Mouse (Mus musculus) thymus, postnatal 36 days (tissue): ENCODE results near the gene Gmppb.
A peak's percentile ranks its signal among the peaks of the same experiment; 100 is the strongest.

ENCODE experiments used
- DNase-seq, 2 experiments: peaks; one replicate each; pipeline ENCODE4 v3.0.0; 2022; ENCODE audit warnings: mixed read lengths in 2 of 2

The Gmppb gene

GRCm38 (mm10) chr9:108073141-108073930 lies 24.3 kb downstream of the Gmppb start:
- no peak for DNase-seq

GRCm38 (mm10) chr9:108080168-108080567 lies 31.1 kb downstream of the Gmppb start, which contains the start of gene Mst1:
Mst1 (plus strand) TSS chr9:108080436.
- DNase-seq, result no peak

GRCm38 (mm10) chr9:108082549-108082948 lies 33.5 kb downstream of the Gmppb start:
- DNase-seq, result no peak

GRCm38 (mm10) chr9:108082988-108083431 lies 34.0 kb downstream of the Gmppb start, which contains the start of gene Rnf123:
Rnf123 (minus strand) TSS chr9:108083346.
- no peak for DNase-seq

GRCm38 (mm10) chr9:108083561-108083960 lies 34.5 kb downstream of the Gmppb start:
- DNase-seq, result no peak

- DNase-seq, result no peak
These were observed 36.2 kb downstream of the Gmppb start for GRCm38 (mm10) chr9:108085261-108085660.

GRCm38 (mm10) chr9:108090611-108091120 lies 41.6 kb downstream of the Gmppb start:
- no peak for DNase-seq

GRCm38 (mm10) chr9:108093586-108093985 lies 44.5 kb downstream of the Gmppb start:
- DNase-seq, result peak in 1 of 2 experiments; percentile 20

- peak; percentile 95 to 96 for DNase-seq
These were observed 45.3 kb downstream of the Gmppb start, which contains the start of gene Apeh for GRCm38 (mm10) chr9:108094184-108094941. Apeh (minus strand) TSS chr9:108094606.

- peak; percentile 31 to 45 for DNase-seq
These were observed 46.0 kb downstream of the Gmppb start for GRCm38 (mm10) chr9:108094998-108095411.

- peak; percentile 55 for DNase-seq
These were observed 46.5 kb downstream of the Gmppb start for GRCm38 (mm10) chr9:108095518-108095917.

- no peak for DNase-seq
These were observed 47.1 kb downstream of the Gmppb start for GRCm38 (mm10) chr9:108095949-108096712.

- DNase-seq, result no peak
These were observed 50.6 kb downstream of the Gmppb start for GRCm38 (mm10) chr9:108099619-108100018.
